Mouse (Mus musculus) megakaryocyte progenitor cell, adult 5-6 weeks (primary cell): Measurements from ENCODE around the gene C130050O18Rik. TPM values are rescaled to one million over a fixed set of nuclear protein-coding genes. Genes with fewer than 3 reads are reported as not detected.

ENCODE experiments used
- ATAC-seq: replicated peaks from 2 replicates; pipeline ENCODE4 v1.8.0; 2016; ENCODE audit warnings: mild to moderate bottlenecking, moderate TSS enrichment, inconsistent platforms; ENCODE audit not compliant: poor library complexity
- total RNA-seq, 2 experiments: library from RNA; stranded (forward) in 1 of 2; stranded (reverse) in 1 of 2; fragments of 157-497, 149-512 nt in 1 of 2; fragments of 200-1000 nt in 1 of 2; gene quantifications; 2 replicates each; pipeline versions ENCODE4 v1.2.3 to v1.2.4; 2015 to 2017

C130050O18Rik gene
- total RNA-seq, 2 experiments from 2014 or later, result 1.8 to 2.1 TPM

GRCm38 (mm10) chr5:139397359-139397916 lies 7.6 kb upstream of the C130050O18Rik start:
- ATAC-seq, result no peak

- ATAC-seq, result peak; percentile 90
Measured at GRCm38 (mm10) chr5:139397959-139398753, 6.9 kb upstream of the C130050O18Rik start.

GRCm38 (mm10) chr5:139398786-139399185 lies 6.3 kb upstream of the C130050O18Rik start:
- ATAC-seq, result no peak

GRCm38 (mm10) chr5:139399991-139400390 lies 5.1 kb upstream of the C130050O18Rik start:
- ATAC-seq, result no peak

- no peak for ATAC-seq
Measured at GRCm38 (mm10) chr5:139402106-139402505, 3.0 kb upstream of the C130050O18Rik start.

GRCm38 (mm10) chr5:139403692-139404260 lies 1.3 kb upstream of the C130050O18Rik start:
- ATAC-seq, result peak; percentile 42

- no peak for ATAC-seq
Measured at GRCm38 (mm10) chr5:139405478-139405877, 398 bp downstream of the C130050O18Rik start.

GRCm38 (mm10) chr5:139405953-139406352 lies 873 bp downstream of the C130050O18Rik start:
- no peak for ATAC-seq

GRCm38 (mm10) chr5:139407121-139407885 lies 2.2 kb downstream of the C130050O18Rik start:
- no peak for ATAC-seq

GRCm38 (mm10) chr5:139408511-139408910 lies 3.4 kb downstream of the C130050O18Rik start:
- peak; percentile 56 for ATAC-seq

- peak; percentile 12 for ATAC-seq
Measured at GRCm38 (mm10) chr5:139409412-139409811, 4.3 kb downstream of the C130050O18Rik start.

- no peak for ATAC-seq
Measured at GRCm38 (mm10) chr5:139410056-139410455, 5.0 kb downstream of the C130050O18Rik start.

- ATAC-seq, result no peak
Measured at GRCm38 (mm10) chr5:139411117-139411516, 6.0 kb downstream of the C130050O18Rik start.

- ATAC-seq, result no peak
Measured at GRCm38 (mm10) chr5:139411665-139412314, 6.7 kb downstream of the C130050O18Rik start.

GRCm38 (mm10) chr5:139413545-139413944 lies 8.5 kb downstream of the C130050O18Rik start:
- ATAC-seq, result no peak

GRCm38 (mm10) chr5:139415001-139415400 lies 9.9 kb downstream of the C130050O18Rik start:
- ATAC-seq, result no peak

GRCm38 (mm10) chr5:139416942-139417341 lies 11.9 kb downstream of the C130050O18Rik start:
- peak; percentile 62 for ATAC-seq

- ATAC-seq, result no peak
Measured at GRCm38 (mm10) chr5:139417480-139417879, 12.4 kb downstream of the C130050O18Rik start.

- no peak for ATAC-seq
Measured at GRCm38 (mm10) chr5:139418110-139418509, 13.0 kb downstream of the C130050O18Rik start.

- no peak for ATAC-seq
Measured at GRCm38 (mm10) chr5:139418633-139419032, 13.6 kb downstream of the C130050O18Rik start.
